Mouse (Mus musculus): ENCODE results near the gene Phb. TPM values are rescaled to one million over a fixed set of nuclear protein-coding genes. Genes with fewer than 3 reads are reported as not detected.

The Phb gene
- polyA plus RNA-seq (2016; fragmentation: Nextera tagmentation; extraction: Ambion mirVana), result 205 and 206 TPM in 2 replicates

GRCm38 (mm10) chr11:95666529-95667149, at the start of gene Phb:
Gene Phb, plus strand, starts transcription at chr11:95666957.
- H3K27ac ChIP-seq, result peak within 1 kb of the TSS; percentile 76
- peak; percentile 94 for ATAC-seq
- no peaks in the 10 kb centered on the region for H3K9me3 ChIP-seq (replicated peaks)
- peak within 1 kb of the TSS; percentile 83 for H3K4me3 ChIP-seq
- no peaks in the 10 kb centered on the region; the same call in 1 of the 2 replicates for H3K27me3 ChIP-seq (replicated peaks)
- peak within 1 kb of the TSS; percentile 77 for H3K9ac ChIP-seq
- peak within 1 kb of the TSS; percentile 84 for H3K4me2 ChIP-seq
- peaks cover 37% of the 10 kb centered on the region for H3K36me3 ChIP-seq
- peaks cover 25% of the 10 kb centered on the region for H3K4me1 ChIP-seq
- under 1% methylated on average over 25 of the region's 25 CpGs for WGBS (ENCODE audit: insufficient replicate concordance)

DNA sequence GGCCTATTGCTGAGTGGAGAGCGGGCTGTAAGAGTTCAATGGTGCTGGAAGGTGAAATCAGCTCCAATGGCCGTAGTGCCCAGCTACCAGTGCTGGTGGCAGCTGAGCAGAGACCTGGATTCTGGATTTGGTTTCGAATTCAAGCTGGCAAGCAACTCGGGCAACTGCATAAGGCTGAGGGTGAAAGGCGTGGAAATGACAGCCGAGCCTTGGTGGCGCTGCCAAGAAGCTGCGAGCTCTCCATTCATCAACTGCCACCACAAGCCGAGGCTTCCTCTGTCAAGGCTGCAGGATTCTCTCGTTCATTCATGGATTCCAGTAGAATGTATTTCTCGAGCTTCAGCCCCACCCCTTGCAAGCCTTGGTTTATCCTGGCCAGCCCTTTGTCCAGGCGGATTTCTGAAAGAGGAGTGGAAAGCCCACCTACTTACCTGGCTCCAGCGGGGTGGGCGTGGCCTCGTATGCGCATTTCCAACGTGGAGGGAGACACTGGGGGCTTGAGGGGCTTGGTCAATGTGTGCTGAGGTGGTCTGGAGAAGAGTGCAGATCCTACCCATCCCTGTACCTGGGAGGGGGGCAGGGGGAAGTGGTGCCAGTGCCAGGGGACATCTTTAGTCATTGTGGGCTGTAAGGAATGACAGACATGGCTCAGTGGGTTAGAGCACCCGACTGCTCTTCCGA, 48.8 kb upstream of the Phb start:
- H3K27ac ChIP-seq, result no peak overlapping the region
- H3K4me3 ChIP-seq, result no peak overlapping the region
- 43% methylated on average over 19 of the region's 19 CpGs for WGBS (ENCODE audit: insufficient replicate concordance)
- H3K9me3 ChIP-seq (replicated peaks), result no peaks in the 10 kb centered on the region
- H3K9ac ChIP-seq, result no peak overlapping the region
- no peak overlapping the region for H3K4me2 ChIP-seq
- H3K4me1 ChIP-seq, result 0 out of 2 replicates have a peak, but pooled peaks cover 3% of the 10 kb centered on the region
- ATAC-seq, result no peak
- no peaks in the 10 kb centered on the region for H3K36me3 ChIP-seq
- H3K27me3 ChIP-seq (replicated peaks), result peaks cover 88% of the 10 kb centered on the region

DNA sequence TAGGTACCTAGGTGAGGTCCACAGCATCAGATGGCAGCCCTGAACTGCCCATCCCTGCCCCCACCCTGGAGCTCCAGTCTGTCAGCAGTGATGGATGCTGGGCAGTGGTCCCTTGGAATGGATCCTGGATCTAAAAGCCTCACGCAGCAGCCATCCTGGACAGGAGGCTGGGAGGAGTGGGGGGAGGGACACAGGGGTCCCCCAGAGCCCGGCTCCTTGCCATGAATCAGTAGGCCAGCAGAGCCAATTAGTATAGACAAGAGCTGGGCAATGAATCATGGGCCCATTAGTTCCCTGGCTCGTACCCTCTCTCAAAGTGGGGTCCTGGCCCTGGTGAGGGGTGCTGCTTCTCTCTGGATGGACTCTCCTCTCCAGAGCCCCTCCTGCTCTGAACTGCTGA, 47.7 kb upstream of the Phb start:
- H3K4me1 ChIP-seq, result 0 out of 2 replicates have a peak, but pooled peaks cover 3% of the 10 kb centered on the region
- no peak for ATAC-seq
- no peak overlapping the region for H3K9ac ChIP-seq
- no peak overlapping the region for H3K27ac ChIP-seq
- no peaks in the 10 kb centered on the region for H3K9me3 ChIP-seq (replicated peaks)
- H3K27me3 ChIP-seq (replicated peaks), result peaks cover 89% of the 10 kb centered on the region
- no peaks in the 10 kb centered on the region for H3K36me3 ChIP-seq
- 56% methylated on average over 3 of the region's 3 CpGs for WGBS (ENCODE audit: insufficient replicate concordance)
- H3K4me3 ChIP-seq, result no peak overlapping the region
- H3K4me2 ChIP-seq, result no peak overlapping the region

DNA sequence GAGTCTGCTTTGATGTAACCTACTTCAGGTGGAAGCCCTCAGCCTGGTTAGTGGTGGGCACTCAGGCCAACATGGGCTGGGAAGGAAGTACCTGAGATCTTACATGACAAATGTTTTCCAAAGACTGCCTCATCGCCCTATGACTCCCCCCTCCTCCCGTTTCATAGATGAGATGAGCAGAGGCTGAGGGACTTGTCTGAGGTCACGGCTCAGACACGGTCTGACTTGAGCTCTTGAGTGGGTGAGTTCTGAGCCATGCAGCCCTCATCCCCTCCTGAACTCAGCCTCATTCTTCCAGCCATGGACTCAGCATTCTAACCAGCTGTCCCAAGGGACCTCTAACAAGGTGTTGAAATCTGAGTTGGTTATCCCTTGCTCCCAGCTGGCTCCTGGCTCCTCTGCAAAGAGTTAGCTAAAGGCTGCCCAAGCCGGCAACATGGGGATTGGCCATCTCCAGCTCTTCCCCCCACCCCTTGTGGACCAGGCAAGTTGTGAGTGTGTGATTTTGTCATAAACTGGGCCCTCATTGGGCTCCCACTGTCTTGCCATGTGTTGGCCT, 46.8 kb upstream of the Phb start:
- no peaks in the 10 kb centered on the region for H3K36me3 ChIP-seq
- 72% methylated on average over 5 of the region's 5 CpGs for WGBS (ENCODE audit: insufficient replicate concordance)
- no peak overlapping the region for H3K4me2 ChIP-seq
- no peak overlapping the region for H3K27ac ChIP-seq
- no peak overlapping the region for H3K9ac ChIP-seq
- H3K9me3 ChIP-seq (replicated peaks), result no peaks in the 10 kb centered on the region
- ATAC-seq, result no peak
- H3K4me3 ChIP-seq, result no peak overlapping the region
- H3K4me1 ChIP-seq, result 0 out of 2 replicates have a peak, but pooled peaks cover 3% of the 10 kb centered on the region
- H3K27me3 ChIP-seq (replicated peaks), result peaks cover 82% of the 10 kb centered on the region

DNA sequence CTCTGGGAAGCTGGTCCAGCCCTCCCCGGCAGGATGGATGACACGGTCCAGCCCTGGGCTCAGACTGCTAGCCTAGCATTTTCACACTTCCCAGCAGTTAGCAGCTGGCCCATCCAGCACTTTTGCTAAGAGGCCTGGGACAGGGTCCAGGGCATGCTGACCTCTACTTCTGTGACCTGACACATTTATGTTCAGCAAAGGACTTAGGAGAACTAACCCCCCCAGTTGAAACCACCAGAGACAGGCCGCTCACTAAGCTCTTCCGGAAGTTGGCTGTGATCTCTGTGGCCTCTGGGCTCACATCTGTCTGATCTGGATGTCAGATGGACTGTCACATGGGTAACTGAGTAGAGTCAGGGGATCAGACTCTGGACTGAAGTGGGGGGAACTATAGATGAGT, 45.7 kb upstream of the Phb start:
- no peak overlapping the region for H3K4me3 ChIP-seq
- no peaks in the 10 kb centered on the region for H3K4me1 ChIP-seq
- H3K27ac ChIP-seq, result no peak overlapping the region
- ATAC-seq, result peak; percentile 37; the same call in 1 of the 2 replicates
- H3K9ac ChIP-seq, result no peak overlapping the region
- H3K36me3 ChIP-seq, result no peaks in the 10 kb centered on the region
- no peaks in the 10 kb centered on the region for H3K9me3 ChIP-seq (replicated peaks)
- WGBS (ENCODE audit: insufficient replicate concordance), result 32% methylated on average over 4 of the region's 4 CpGs
- H3K4me2 ChIP-seq, result no peak overlapping the region
- H3K27me3 ChIP-seq (replicated peaks), result peaks cover 79% of the 10 kb centered on the region

DNA sequence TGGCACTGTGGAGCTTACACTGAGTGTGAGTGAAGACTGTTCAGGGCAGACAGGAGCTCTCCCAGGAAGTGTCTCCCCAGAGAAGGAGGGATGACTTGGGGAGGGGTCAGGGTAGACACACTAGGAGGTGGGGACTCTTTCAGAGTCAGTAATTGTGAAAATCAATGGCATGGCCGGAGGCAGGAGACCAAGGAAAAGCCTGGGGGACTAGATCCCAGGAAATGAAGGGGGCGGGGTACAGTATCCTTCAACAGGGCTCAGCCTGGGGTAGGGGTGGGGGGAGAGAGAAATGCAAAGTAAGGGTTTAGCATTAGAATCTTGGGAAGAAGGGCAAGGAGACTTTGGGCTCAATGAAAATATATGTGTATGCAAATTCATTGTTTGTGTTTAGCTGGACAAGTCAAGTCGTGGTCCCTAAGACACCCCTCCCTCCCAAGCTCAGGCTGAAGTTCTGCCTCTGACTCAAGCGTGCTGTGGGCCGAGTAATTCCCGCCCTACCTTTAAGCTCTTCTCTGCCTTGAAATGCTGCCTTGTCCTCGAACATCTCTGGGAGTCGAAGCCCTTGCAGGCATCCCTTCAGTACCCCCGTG, 45.1 kb upstream of the Phb start:
- ATAC-seq, result no peak
- H3K27ac ChIP-seq, result no peak overlapping the region
- H3K27me3 ChIP-seq (replicated peaks), result peaks cover 75% of the 10 kb centered on the region
- no peak overlapping the region for H3K4me2 ChIP-seq
- H3K36me3 ChIP-seq, result no peaks in the 10 kb centered on the region
- H3K4me1 ChIP-seq, result no peaks in the 10 kb centered on the region
- H3K4me3 ChIP-seq, result no peak overlapping the region
- no peak overlapping the region for H3K9ac ChIP-seq
- WGBS (ENCODE audit: insufficient replicate concordance), result 30% methylated on average over 9 of the region's 9 CpGs
- no peaks in the 10 kb centered on the region for H3K9me3 ChIP-seq (replicated peaks)

GRCm38 (mm10) chr11:95622426-95622825, 44.3 kb upstream of the Phb start:
- H3K4me3 ChIP-seq, result no peak overlapping the region
- no peak overlapping the region for H3K4me2 ChIP-seq
- no peaks in the 10 kb centered on the region for H3K36me3 ChIP-seq
- no peaks in the 10 kb centered on the region for H3K4me1 ChIP-seq
- H3K27ac ChIP-seq, result no peak overlapping the region
- no peaks in the 10 kb centered on the region for H3K9me3 ChIP-seq (replicated peaks)
- 46% methylated on average over 8 of the region's 8 CpGs for WGBS (ENCODE audit: insufficient replicate concordance)
- peaks cover 74% of the 10 kb centered on the region for H3K27me3 ChIP-seq (replicated peaks)
- ATAC-seq, result no peak
- H3K9ac ChIP-seq, result no peak overlapping the region

- 61% methylated on average over 6 of the region's 6 CpGs for WGBS (ENCODE audit: insufficient replicate concordance)
- 0 out of 2 replicates have a peak, but pooled peaks cover 8% of the 10 kb centered on the region for H3K4me1 ChIP-seq
- no peak for ATAC-seq
Measured at GRCm38 (mm10) chr11:95630558-95630957, 36.2 kb upstream of the Phb start.

GRCm38 (mm10) chr11:95631301-95631700, 35.5 kb upstream of the Phb start:
- H3K9ac ChIP-seq, result no peak overlapping the region
- H3K9me3 ChIP-seq (replicated peaks), result no peaks in the 10 kb centered on the region
- no peak overlapping the region for H3K4me3 ChIP-seq
- H3K4me2 ChIP-seq, result no peak overlapping the region
- H3K27ac ChIP-seq, result no peak overlapping the region
- no peaks in the 10 kb centered on the region for H3K36me3 ChIP-seq
- WGBS (ENCODE audit: insufficient replicate concordance), result 64% methylated on average over 4 of the region's 4 CpGs
- H3K27me3 ChIP-seq (replicated peaks), result peaks cover 53% of the 10 kb centered on the region
- ATAC-seq, result no peak
- 0 out of 2 replicates have a peak, but pooled peaks cover 8% of the 10 kb centered on the region for H3K4me1 ChIP-seq

More at GRCm38 (mm10) chr11:95630558-95630957, 36.2 kb upstream of the Phb start:
- Histone ChIP-seq H3K27me3 (replicated peaks) (peaks cover 54% of the 10 kb centered on the region), H3K36me3 (no peaks in the 10 kb centered on the region), H3K27ac (no peak overlapping the region), H3K4me3 (no peak overlapping the region), H3K4me2 (no peak overlapping the region), H3K9ac (no peak overlapping the region), H3K9me3 (replicated peaks) (no peaks in the 10 kb centered on the region)

DNA sequence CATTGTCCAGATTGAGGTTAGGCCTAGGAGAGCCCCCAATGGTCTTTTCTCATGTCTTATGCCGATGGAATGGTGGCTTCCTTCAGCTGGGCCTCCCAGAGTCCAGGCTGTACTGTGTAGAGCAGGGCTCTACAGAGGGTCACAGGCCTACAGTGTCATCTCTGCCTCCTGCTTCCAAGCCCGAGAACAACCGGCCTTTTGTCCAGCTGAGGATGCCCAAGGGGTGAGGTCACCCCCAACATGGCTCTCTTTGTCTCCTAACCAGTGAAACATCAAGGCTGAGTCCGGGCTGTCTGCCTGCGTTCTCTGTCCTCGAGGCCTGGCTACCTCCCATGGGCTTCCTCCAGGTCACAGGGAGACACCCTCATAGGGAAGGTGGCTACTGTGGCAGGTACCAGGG, 34.3 kb upstream of the Phb start:
- 66% methylated on average over 6 of the region's 6 CpGs for WGBS (ENCODE audit: insufficient replicate concordance)
- no peaks in the 10 kb centered on the region for H3K9me3 ChIP-seq (replicated peaks)
- 0 out of 2 replicates have a peak, but pooled peaks cover 8% of the 10 kb centered on the region for H3K4me1 ChIP-seq
- no peak for ATAC-seq
- H3K36me3 ChIP-seq, result no peaks in the 10 kb centered on the region
- no peak overlapping the region for H3K9ac ChIP-seq
- H3K27me3 ChIP-seq (replicated peaks), result peaks cover 46% of the 10 kb centered on the region
- no peak overlapping the region for H3K27ac ChIP-seq
- no peak overlapping the region for H3K4me2 ChIP-seq
- H3K4me3 ChIP-seq, result no peak overlapping the region

GRCm38 (mm10) chr11:95633512-95634000, 33.2 kb upstream of the Phb start:
- no peak overlapping the region for H3K9ac ChIP-seq
- no peaks in the 10 kb centered on the region for H3K36me3 ChIP-seq
- H3K4me3 ChIP-seq, result no peak overlapping the region
- H3K9me3 ChIP-seq (replicated peaks), result no peaks in the 10 kb centered on the region
- H3K27ac ChIP-seq, result no peak overlapping the region
- H3K4me1 ChIP-seq, result 0 out of 2 replicates have a peak, but pooled peaks cover 8% of the 10 kb centered on the region
- H3K4me2 ChIP-seq, result no peak overlapping the region
- peaks cover 35% of the 10 kb centered on the region for H3K27me3 ChIP-seq (replicated peaks)
- WGBS (ENCODE audit: insufficient replicate concordance), result 60% methylated on average over 2 of the region's 2 CpGs
- ATAC-seq, result no peak

DNA sequence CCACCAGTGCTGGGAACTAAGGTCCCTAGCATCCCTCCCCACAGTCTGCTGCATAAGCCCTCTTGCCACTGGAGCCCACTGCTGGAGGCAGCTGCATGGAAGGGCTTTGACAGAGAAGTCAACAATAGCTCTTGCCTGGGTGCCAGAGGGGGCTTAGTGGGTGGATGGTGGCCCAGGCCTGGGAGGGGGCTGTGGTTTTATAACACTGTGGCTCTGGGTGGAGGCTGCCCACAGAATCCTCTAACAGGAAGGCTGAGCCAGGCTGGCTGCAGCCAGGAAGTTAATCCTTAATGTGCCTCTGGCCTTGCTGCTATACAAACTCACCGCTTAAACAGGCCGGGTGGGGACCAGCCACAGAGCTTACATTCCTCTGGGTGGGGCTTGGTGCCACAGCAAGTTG, 31.7 kb upstream of the Phb start:
- no peak overlapping the region for H3K4me3 ChIP-seq
- no peak for ATAC-seq
- peaks cover 32% of the 10 kb centered on the region for H3K27me3 ChIP-seq (replicated peaks)
- no peak overlapping the region for H3K4me2 ChIP-seq
- 0 out of 2 replicates have a peak, but pooled peaks cover 8% of the 10 kb centered on the region for H3K4me1 ChIP-seq
- H3K9me3 ChIP-seq (replicated peaks), result no peaks in the 10 kb centered on the region
- H3K9ac ChIP-seq, result no peak overlapping the region
- 23% methylated on average over 2 of the region's 2 CpGs for WGBS (ENCODE audit: insufficient replicate concordance)
- no peak overlapping the region for H3K27ac ChIP-seq
- no peaks in the 10 kb centered on the region for H3K36me3 ChIP-seq
